Mouse (Mus musculus): ENCODE results near the gene Ptpn5.

Ptpn5 gene

GRCm38 (mm10) chr7:47111121-47111520 lies 22.4 kb downstream of the Ptpn5 start:
- DNase-seq (ENCODE audit: extremely low spot score, low spot score) = no peak

GRCm38 (mm10) chr7:47110511-47110910 lies 23.0 kb downstream of the Ptpn5 start:
- no peak for DNase-seq (ENCODE audit: extremely low spot score, low spot score)

GRCm38 (mm10) chr7:47108779-47109189 lies 24.7 kb downstream of the Ptpn5 start:
- DNase-seq (ENCODE audit: extremely low spot score, low spot score) = no peak

GRCm38 (mm10) chr7:47106949-47107348 lies 26.5 kb downstream of the Ptpn5 start:
- DNase-seq (ENCODE audit: extremely low spot score, low spot score) = no peak

- no peak for DNase-seq (ENCODE audit: extremely low spot score, low spot score)
Measured at GRCm38 (mm10) chr7:47103671-47104414, 29.6 kb downstream of the Ptpn5 start.

- no peak for DNase-seq (ENCODE audit: extremely low spot score, low spot score)
Measured at GRCm38 (mm10) chr7:47102970-47103369, 30.5 kb downstream of the Ptpn5 start.

- no peak for DNase-seq (ENCODE audit: extremely low spot score, low spot score)
Measured at GRCm38 (mm10) chr7:47100615-47101014, 32.9 kb downstream of the Ptpn5 start.

GRCm38 (mm10) chr7:47099306-47099705 lies 34.2 kb downstream of the Ptpn5 start:
- no peak for DNase-seq (ENCODE audit: extremely low spot score, low spot score)

- DNase-seq (ENCODE audit: extremely low spot score, low spot score) = no peak
Measured at GRCm38 (mm10) chr7:47098044-47098443, 35.4 kb downstream of the Ptpn5 start.

- no peak for DNase-seq (ENCODE audit: extremely low spot score, low spot score)
Measured at GRCm38 (mm10) chr7:47094969-47095368, 38.5 kb downstream of the Ptpn5 start.

GRCm38 (mm10) chr7:47093935-47094334 lies 39.5 kb downstream of the Ptpn5 start:
- no peak for DNase-seq (ENCODE audit: extremely low spot score, low spot score)

- DNase-seq (ENCODE audit: extremely low spot score, low spot score) = no peak
Measured at GRCm38 (mm10) chr7:47085075-47085474, 48.4 kb downstream of the Ptpn5 start.

- peak; percentile 49 for DNase-seq (ENCODE audit: extremely low spot score, low spot score)
Measured at GRCm38 (mm10) chr7:47081277-47081676, 52.2 kb downstream of the Ptpn5 start.

GRCm38 (mm10) chr7:47080868-47081267 lies 52.6 kb downstream of the Ptpn5 start:
- DNase-seq (ENCODE audit: extremely low spot score, low spot score) = no peak

GRCm38 (mm10) chr7:47077451-47077850 lies 56.0 kb downstream of the Ptpn5 start:
- DNase-seq (ENCODE audit: extremely low spot score, low spot score) = peak; percentile 29

GRCm38 (mm10) chr7:47076729-47077128 lies 56.8 kb downstream of the Ptpn5 start:
- no peak for DNase-seq (ENCODE audit: extremely low spot score, low spot score)

GRCm38 (mm10) chr7:47076193-47076592 lies 57.3 kb downstream of the Ptpn5 start:
- no peak for DNase-seq (ENCODE audit: extremely low spot score, low spot score)

- no peak for DNase-seq (ENCODE audit: extremely low spot score, low spot score)
Measured at GRCm38 (mm10) chr7:47073536-47074521, 59.7 kb downstream of the Ptpn5 start.

GRCm38 (mm10) chr7:47072551-47072950 lies 60.9 kb downstream of the Ptpn5 start:
- no peak for DNase-seq (ENCODE audit: extremely low spot score, low spot score)

- no peak for DNase-seq (ENCODE audit: extremely low spot score, low spot score)
Measured at GRCm38 (mm10) chr7:47067879-47068278, 65.6 kb downstream of the Ptpn5 start.

- DNase-seq (ENCODE audit: extremely low spot score, low spot score) = no peak
Measured at GRCm38 (mm10) chr7:47066942-47067341, 66.5 kb downstream of the Ptpn5 start.

- DNase-seq (ENCODE audit: extremely low spot score, low spot score) = no peak
Measured at GRCm38 (mm10) chr7:47061560-47061959, 71.9 kb downstream of the Ptpn5 start.

Measured in neural tube, embryonic 10.5 days (tissue).